Mouse (Mus musculus) yolk sac, embryonic 10.5 days (tissue): ENCODE data around the gene Mtmr2.

ENCODE experiments used
- DNase-seq: peaks from one replicate; pipeline ENCODE4 v3.0.0-alpha.2; 2017; ENCODE audit warnings: low spot score

Gene Mtmr2

GRCm38 (mm10) chr9:13807657-13808056 lies 59.4 kb downstream of the Mtmr2 start:
- DNase-seq, result no peak

GRCm38 (mm10) chr9:13809937-13810336 lies 61.7 kb downstream of the Mtmr2 start:
- DNase-seq, result no peak

GRCm38 (mm10) chr9:13818369-13818768 lies 70.2 kb downstream of the Mtmr2 start:
- DNase-seq, result no peak

- no peak for DNase-seq
Observed at GRCm38 (mm10) chr9:13820774-13821173, 72.6 kb downstream of the Mtmr2 start.

GRCm38 (mm10) chr9:13825896-13826295 lies 77.7 kb downstream of the Mtmr2 start:
- DNase-seq, result no peak

- DNase-seq, result peak; percentile 78
Observed at GRCm38 (mm10) chr9:13826391-13826805, 78.2 kb downstream of the Mtmr2 start.

- peak; percentile 96 for DNase-seq
Observed at GRCm38 (mm10) chr9:13826832-13827405, 78.7 kb downstream of the Mtmr2 start, which contains the start of gene Cep57. Gene Cep57, minus strand, starts transcription at chr9:13827107.

- DNase-seq, result peak; percentile 100
Observed at GRCm38 (mm10) chr9:13827406-13828086, 79.3 kb downstream of the Mtmr2 start, which contains the start of gene Fam76b. Gene Fam76b, plus strand, starts transcription at chr9:13827716.

- DNase-seq, result no peak
Observed at GRCm38 (mm10) chr9:13828087-13828441, 79.9 kb downstream of the Mtmr2 start.

- no peak for DNase-seq
Observed at GRCm38 (mm10) chr9:13835256-13835655, 87.0 kb downstream of the Mtmr2 start.

- no peak for DNase-seq
Observed at GRCm38 (mm10) chr9:13836726-13837125, 88.5 kb downstream of the Mtmr2 start.

GRCm38 (mm10) chr9:13847591-13847990 lies 99.4 kb downstream of the Mtmr2 start:
- no peak for DNase-seq

- peak; percentile 16 for DNase-seq
Observed at GRCm38 (mm10) chr9:13848481-13849480, 100.6 kb downstream of the Mtmr2 start.

- DNase-seq, result no peak
Observed at GRCm38 (mm10) chr9:13853876-13854275, 105.7 kb downstream of the Mtmr2 start.
